Mouse (Mus musculus) left cerebral cortex, postnatal 4 days (tissue): ENCODE results near the gene Traf6. TPM values are rescaled to one million over a fixed set of nuclear protein-coding genes. Genes with fewer than 3 reads are reported as not detected.
"Not testable (repeated sequence)": the region's sequence is repeated elsewhere in the genome, so short reads cannot be mapped to it uniquely, and the experiment has no call there.

ENCODE experiments used
- DNase-seq: peaks from one replicate; pipeline ENCODE4 v3.0.0-alpha.2; 2022
- intact Hi-C: fragments of 180-260 bp; cut with DNase I; formaldehyde crosslinking; loops from one replicate; pipeline ENCODE4 v1.15.1; 2025
- total RNA-seq, 2 experiments: library from RNA; stranded (reverse); gene quantifications; 2 replicates each; pipeline ENCODE4 v1.2.3; 2021

Traf6 gene
- total RNA-seq, 2 experiments from 2014 or later: 13.9 to 17.7 TPM

DNA sequence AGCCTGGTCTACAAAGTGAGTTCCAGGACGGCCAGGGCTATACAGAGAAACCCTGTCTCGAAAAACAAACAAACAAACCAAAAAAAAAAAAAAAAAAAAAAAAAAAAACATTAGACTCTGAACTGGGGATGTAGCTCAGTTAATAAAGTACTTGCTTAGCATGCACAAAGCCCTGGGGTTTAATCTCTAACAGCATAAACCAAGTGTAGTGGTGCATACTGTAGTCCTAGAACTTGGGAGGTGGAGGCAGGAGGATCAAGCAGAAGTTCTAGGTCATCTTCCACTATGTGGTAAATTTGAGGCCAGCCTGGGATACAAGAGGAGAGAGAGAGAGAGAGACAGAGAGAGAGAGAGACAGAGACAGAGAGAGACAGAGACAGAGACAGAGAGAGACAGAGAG lies 67.4 kb downstream of the Traf6 start:
- DNase-seq, intact Hi-C loops: not testable (repeated sequence)

DNA sequence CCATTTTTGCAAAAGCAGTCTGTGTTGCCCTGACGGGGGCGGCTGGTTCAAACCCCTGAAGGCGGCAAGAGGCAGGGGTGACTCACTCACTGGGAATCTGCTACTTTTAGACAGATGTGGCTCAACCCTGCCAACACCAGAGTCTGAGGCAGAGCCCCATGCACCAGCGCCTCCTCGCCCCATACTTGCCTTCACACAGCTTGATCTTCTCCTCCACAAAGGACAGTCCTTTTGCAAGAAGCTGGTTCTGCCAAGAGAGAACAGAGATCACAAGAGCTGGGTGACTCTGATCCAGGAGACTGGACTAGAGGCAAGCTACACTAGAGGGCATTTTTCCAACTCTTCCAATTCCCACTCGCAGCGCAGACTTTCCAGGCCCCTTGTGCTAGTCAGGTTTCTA lies 68.3 kb downstream of the Traf6 start:
- intact Hi-C loops: no loop called here

More for the DNA sequence above, 68.3 kb downstream of the Traf6 start:
- no peak for DNase-seq

Other genes starting within 250 kb of the Traf6 start
- not detected for gene Rag2, start 53.7 kb upstream of the Traf6 start, total RNA-seq
- under 1 TPM; 0.42 to 0.44 TPM for gene Rag1, start 28.9 kb upstream of the Traf6 start, total RNA-seq
- gene B230118H07Rik, start 28.9 kb upstream of the Traf6 start, total RNA-seq: 10 to 100 TPM; 21.1 to 24.9 TPM
- 1 to 10 TPM; 3.0 to 5.3 TPM for gene Prr5l, start 204.6 kb downstream of the Traf6 start, total RNA-seq
- gene Commd9, start 207.8 kb downstream of the Traf6 start, total RNA-seq: 10 to 100 TPM; 47.8 to 48.1 TPM